Mouse (Mus musculus) liver, postnatal 0 days (tissue): ENCODE data around the gene Szrd1. TPM values are rescaled to one million over a fixed set of nuclear protein-coding genes. Genes with fewer than 3 reads are reported as not detected.

ENCODE experiments used
- ATAC-seq: fragments of 200-750 bp; cut with Nextera tagmentation; 2 replicates; pipeline ENCODE4 v1.8.0; 2017; ENCODE audit warnings: mild to moderate bottlenecking, moderate library complexity
- DNase-seq: peaks from one replicate; pipeline ENCODE4 v3.0.0-alpha.2; 2016
- H3K27ac ChIP-seq: fragments of 300-500 bp; sonication (generic); 2 replicates; pipeline ENCODE4 v1.5.1; 2014; ENCODE audit warnings: antibody characterized with exemption, moderate library complexity, mild to moderate bottlenecking, low read depth
- H3K27me3 ChIP-seq: fragments of 300-500 bp; sonication (generic); 2 replicates; pipeline ENCODE4 v1.6.1; 2014; ENCODE audit warnings: low read length, control low read depth, mixed read lengths; ENCODE audit not compliant: insufficient read depth
- H3K36me3 ChIP-seq: fragments of 300-500 bp; sonication (generic); replicated peaks from 2 replicates; pipeline ENCODE4 v1.6.1; 2014; ENCODE audit warnings: mild to moderate bottlenecking, control low read depth, low read length, moderate library complexity, mixed read lengths; ENCODE audit not compliant: insufficient read depth
- H3K4me1 ChIP-seq: fragments of 300-500 bp; sonication (generic); 2 replicates; pipeline ENCODE4 v1.6.1; 2014; ENCODE audit warnings: antibody characterized with exemption, mild to moderate bottlenecking, control low read depth; ENCODE audit not compliant: insufficient read depth
- H3K4me2 ChIP-seq: fragments of 300-500 bp; sonication (generic); 2 replicates; pipeline ENCODE4 v1.6.1; 2014; ENCODE audit warnings: low read depth, mild to moderate bottlenecking, low read length, moderate library complexity, mixed read lengths
- H3K4me3 ChIP-seq: fragments of 300-500 bp; sonication (generic); 2 replicates; pipeline ENCODE4 v1.5.1; 2014; ENCODE audit warnings: low read depth, low read length
- H3K9ac ChIP-seq: fragments of 300-500 bp; sonication (generic); replicated peaks from 2 replicates; pipeline ENCODE4 v1.6.1; 2014; ENCODE audit warnings: mild to moderate bottlenecking, moderate library complexity
- H3K9me3 ChIP-seq: fragments of 300-500 bp; sonication (generic); 2 replicates; pipeline ENCODE4 v1.6.1; 2016; ENCODE audit warnings: mild to moderate bottlenecking, control low read depth, low read length, mixed read lengths
- CTCF ChIP-seq: sonication (generic); IDR thresholded peaks from 2 replicates; pipeline ENCODE4 v1.5.1; 2016; ENCODE audit warnings: antibody characterized with exemption, low read depth
- EP300 ChIP-seq: IDR thresholded peaks from 2 replicates; pipeline ENCODE4 v1.6.1; 2016; ENCODE audit warnings: antibody characterized with exemption, low read depth, mild to moderate bottlenecking
- WGBS: fragments of 180-500 bp; shearing (Covaris S2); extraction: QIAGEN DNeasy Blood & Tissue Kit; methylation state at CpG from one replicate; pipeline ENCODE4 v1.1.7; 2014; ENCODE audit not compliant: insufficient replicate concordance; 5-methylcytosine and 5-hydroxymethylcytosine counted together
- polyA plus RNA-seq: library from polyadenylated mRNA; unstranded; fragments of >200 nt; fragmentation: Nextera tagmentation; extraction: Ambion mirVana; gene quantifications from 2 replicates; pipeline ENCODE4 v1.2.1, GENCODE M21; 2015

Gene Szrd1
- polyA plus RNA-seq: 16.8 and 17.7 TPM in 2 replicates

DNA sequence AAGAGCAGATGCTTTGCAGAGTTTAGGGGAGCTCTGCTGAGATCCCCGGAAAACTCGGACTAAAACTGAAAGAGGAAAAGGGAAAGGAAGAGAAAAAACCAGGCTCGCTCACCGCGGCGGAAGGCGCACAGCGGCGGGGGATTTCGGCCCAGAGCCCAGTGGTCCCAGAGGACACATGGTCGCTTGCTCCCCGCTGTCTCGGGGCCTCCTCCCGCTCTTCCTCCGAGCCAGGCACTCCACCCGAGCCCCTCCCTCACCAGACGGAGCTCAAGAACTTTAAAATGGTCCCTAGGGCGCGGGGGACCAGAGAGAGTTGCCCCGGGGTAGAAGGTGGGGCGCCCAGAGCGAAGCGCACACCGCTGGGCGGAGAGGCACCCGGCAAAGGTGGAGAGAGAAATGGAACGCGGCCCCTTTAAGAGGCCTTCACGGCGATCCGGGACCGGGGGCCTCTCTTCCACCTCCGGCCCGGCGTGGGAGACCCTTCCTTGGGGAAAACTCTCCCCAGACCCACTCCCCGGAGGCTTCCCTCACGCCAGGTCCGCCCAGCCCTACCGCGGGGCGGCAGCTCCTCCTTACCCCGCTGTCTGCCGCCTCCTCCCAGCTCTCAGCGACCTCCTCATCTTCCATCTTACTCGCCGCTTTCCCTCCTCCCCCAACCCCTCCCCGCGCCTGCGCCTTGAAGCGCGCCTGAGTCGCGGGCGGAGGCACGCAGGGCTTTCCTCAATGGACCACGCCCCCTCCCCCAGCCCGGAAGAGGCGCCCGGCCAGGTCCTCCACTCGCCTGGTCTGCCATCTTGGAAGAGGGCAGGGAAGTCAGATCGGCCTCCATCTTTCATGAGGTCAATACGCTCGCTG is at the start of gene Szrd1:
Szrd1 (minus strand) TSS at position 660 of the 855 bp plus-strand sequence.
- under 1% methylated on average over 61 of the region's 63 CpGs for WGBS
- DNase-seq (peak; percentile 99), ATAC-seq (peak; percentile 96)
- Histone ChIP-seq H3K27me3 (no peaks in the 10 kb centered on the region), H3K36me3 (peaks cover 6% of the 10 kb centered on the region; the same call in 1 of the 2 replicates), H3K9ac (peak within 1 kb of the TSS; percentile 92), H3K4me1 (peaks cover 34% of the 10 kb centered on the region), H3K27ac (peak within 1 kb of the TSS; percentile 95), H3K9me3 (no peaks in the 10 kb centered on the region), H3K4me3 (peak within 1 kb of the TSS; percentile 97), H3K4me2 (peak within 1 kb of the TSS; percentile 88)
- no peak for TF ChIP-seq CTCF
- peak; percentile 73; the same call in 1 of the 2 replicates for TF ChIP-seq EP300

DNA sequence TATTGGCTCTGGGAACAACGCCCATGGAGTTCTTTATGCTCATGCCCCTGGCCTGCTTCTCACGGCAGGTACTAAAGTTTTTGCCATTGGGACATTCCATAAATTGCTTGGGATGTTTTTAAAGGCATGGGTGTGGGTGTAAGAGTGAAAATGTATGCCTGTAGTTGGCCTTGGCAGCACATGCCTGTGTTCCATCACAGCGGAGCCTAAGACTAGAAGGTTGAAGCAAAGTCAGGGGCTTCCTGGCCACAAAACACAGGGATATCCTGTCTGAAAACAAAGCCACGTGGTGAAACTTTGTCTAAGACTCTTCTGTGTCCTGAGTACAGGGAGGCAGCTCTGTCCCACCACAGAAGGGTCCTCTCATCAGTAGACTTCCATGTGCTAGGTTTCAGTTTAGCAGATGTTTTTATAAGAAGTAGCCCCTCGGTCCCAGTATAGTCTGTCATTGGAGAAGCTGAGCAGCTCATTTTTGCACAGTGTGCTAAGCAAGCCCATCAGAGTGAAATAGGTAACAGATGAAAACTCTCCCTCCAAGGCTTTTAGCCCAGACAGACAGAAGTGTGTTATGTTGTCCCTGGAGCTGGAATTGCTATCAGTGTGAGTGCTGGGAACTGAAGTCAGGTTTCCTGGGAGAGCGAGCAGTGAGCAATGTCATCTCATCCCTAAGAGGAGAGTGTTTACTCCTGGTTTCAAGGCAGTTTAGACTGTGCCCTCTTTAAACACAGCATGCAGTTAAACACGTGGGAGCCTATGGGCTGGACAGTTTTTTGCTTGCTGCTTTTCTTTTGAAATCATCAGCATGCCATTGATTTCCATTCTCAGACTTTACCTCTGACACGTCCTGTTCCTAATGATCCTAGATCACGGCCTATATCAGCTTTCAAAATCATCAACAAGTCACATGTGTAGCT is 47.6 kb upstream of the Szrd1 start:
- H3K4me1 ChIP-seq: peaks cover 24% of the 10 kb centered on the region
- H3K36me3 ChIP-seq: peaks cover 19% of the 10 kb centered on the region
- H3K4me2 ChIP-seq: no peak overlapping the region
- no peak overlapping the region for H3K4me3 ChIP-seq
- WGBS: 62% methylated on average over 9 of the region's 9 CpGs
- no peak overlapping the region for H3K9ac ChIP-seq
- TF ChIP-seq CTCF (no peak), EP300 (no peak)
- peak overlapping the region; percentile 83 for H3K27ac ChIP-seq
- peak; percentile 87 for ATAC-seq
- no peak for DNase-seq
- no peaks in the 10 kb centered on the region for H3K9me3 ChIP-seq
- no peaks in the 10 kb centered on the region for H3K27me3 ChIP-seq

DNA sequence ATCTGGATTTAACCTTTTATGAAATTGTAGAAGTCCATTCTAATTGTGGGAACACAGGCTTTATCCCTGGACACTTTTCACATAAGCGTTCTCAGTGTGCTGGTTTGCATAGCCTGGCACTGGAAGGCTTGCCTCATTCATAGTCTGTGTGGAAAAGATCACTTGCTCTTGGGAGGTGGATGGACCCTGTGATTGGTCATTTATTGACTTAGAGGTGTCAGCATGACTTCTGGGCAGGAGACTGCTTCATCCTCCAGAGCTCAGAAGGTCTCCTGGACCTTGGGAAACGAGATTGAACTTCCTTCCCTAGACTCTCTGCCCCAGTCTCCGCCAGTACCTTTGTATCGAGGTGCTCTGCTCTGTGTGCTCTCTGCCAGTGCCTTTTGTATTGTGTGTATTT is 44.9 kb upstream of the Szrd1 start:
- no peak overlapping the region for H3K4me2 ChIP-seq
- H3K27ac ChIP-seq: no peak overlapping the region
- DNase-seq (no peak), ATAC-seq (no peak)
- peaks cover 32% of the 10 kb centered on the region for H3K36me3 ChIP-seq
- TF ChIP-seq EP300 (no peak), CTCF (no peak)
- H3K4me3 ChIP-seq: no peak overlapping the region
- 87% methylated on average over 4 of the region's 4 CpGs for WGBS
- peaks cover 24% of the 10 kb centered on the region for H3K4me1 ChIP-seq
- no peaks in the 10 kb centered on the region for H3K9me3 ChIP-seq
- H3K27me3 ChIP-seq: no peaks in the 10 kb centered on the region
- H3K9ac ChIP-seq: no peak overlapping the region

DNA sequence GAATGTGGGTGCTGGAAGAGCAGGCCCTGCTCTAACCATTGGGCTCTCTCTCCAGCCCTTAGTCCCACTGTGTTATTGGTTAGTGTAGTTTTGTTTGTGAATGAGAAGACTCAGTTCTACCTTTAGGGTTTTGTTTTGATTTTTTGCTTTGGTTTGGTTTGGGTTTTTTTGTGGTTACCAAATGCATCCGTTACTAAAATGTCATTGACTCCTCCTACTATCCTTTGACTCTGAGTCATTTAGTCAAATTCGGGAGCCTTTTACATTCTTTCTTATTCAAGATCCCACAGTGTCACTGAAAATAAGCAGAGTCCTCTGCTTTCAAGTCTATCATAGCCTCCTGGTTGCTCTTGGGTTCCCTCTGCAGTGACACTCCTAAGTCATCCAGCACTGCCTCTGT is 44.4 kb upstream of the Szrd1 start:
- peaks cover 23% of the 10 kb centered on the region for H3K4me1 ChIP-seq
- ATAC-seq (no peak), DNase-seq (no peak)
- no peak overlapping the region for H3K27ac ChIP-seq
- no peak overlapping the region for H3K4me3 ChIP-seq
- 89% methylated on average over 2 of the region's 2 CpGs for WGBS
- TF ChIP-seq EP300: no peak
- no peak for TF ChIP-seq CTCF
- no peak overlapping the region for H3K4me2 ChIP-seq
- H3K9ac ChIP-seq: no peak overlapping the region
- no peaks in the 10 kb centered on the region for H3K9me3 ChIP-seq
- peaks cover 32% of the 10 kb centered on the region for H3K36me3 ChIP-seq
- H3K27me3 ChIP-seq: no peaks in the 10 kb centered on the region

DNA sequence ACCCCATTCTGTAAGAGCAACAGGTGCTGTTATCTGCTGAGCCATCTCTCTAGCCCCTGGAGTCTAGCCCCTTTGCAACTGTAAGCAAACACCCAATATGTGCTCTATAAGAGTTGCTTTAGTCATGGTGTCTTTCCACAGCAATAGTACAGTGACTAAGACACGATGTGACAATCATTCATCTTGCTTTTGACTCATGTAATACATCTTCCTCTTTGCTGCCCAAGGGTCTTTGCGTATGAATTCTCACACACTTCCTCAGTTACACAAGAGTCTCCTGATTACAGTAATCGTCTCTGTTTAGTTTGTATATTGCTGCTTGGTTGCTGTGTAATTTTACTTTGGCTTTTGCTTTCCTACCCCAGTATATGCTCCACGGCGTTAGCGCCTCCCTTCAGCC is 42.4 kb upstream of the Szrd1 start:
- peaks cover 45% of the 10 kb centered on the region for H3K36me3 ChIP-seq
- no peak overlapping the region for H3K4me3 ChIP-seq
- H3K27me3 ChIP-seq: no peaks in the 10 kb centered on the region
- ATAC-seq (no peak), DNase-seq (no peak)
- no peak for TF ChIP-seq CTCF
- TF ChIP-seq EP300: no peak
- H3K9ac ChIP-seq: no peak overlapping the region
- WGBS: 76% methylated on average over 6 of the region's 6 CpGs
- H3K9me3 ChIP-seq: no peaks in the 10 kb centered on the region
- peaks cover 17% of the 10 kb centered on the region for H3K4me1 ChIP-seq
- no peak overlapping the region for H3K4me2 ChIP-seq
- H3K27ac ChIP-seq: no peak overlapping the region

DNA sequence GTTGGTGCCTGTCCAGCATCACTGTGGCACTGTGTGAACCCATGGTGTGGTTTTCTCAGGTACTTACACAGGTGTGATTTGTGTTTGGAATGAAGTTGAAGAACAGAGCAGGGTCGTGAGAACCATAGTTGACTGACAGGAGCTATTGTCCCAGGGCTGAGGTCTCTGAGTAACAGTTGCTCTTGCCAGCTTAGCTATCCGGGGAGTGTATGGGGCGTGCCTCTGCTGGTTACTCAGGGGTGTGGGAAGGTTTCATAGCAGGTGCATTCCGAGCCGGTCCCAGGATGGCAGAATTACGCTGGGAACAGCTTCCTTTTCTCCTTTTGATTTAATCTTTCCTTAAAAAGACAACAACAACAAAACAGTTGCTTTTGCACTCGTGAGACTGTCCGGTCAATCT is 41.3 kb upstream of the Szrd1 start:
- peaks cover 11% of the 10 kb centered on the region for H3K4me1 ChIP-seq
- H3K27ac ChIP-seq: no peak overlapping the region
- ATAC-seq (no peak), DNase-seq (no peak)
- WGBS: 90% methylated on average over 8 of the region's 8 CpGs
- H3K4me3 ChIP-seq: no peak overlapping the region
- H3K9me3 ChIP-seq: no peaks in the 10 kb centered on the region
- no peaks in the 10 kb centered on the region for H3K27me3 ChIP-seq
- peaks cover 52% of the 10 kb centered on the region for H3K36me3 ChIP-seq
- H3K4me2 ChIP-seq: no peak overlapping the region
- H3K9ac ChIP-seq: no peak overlapping the region
- TF ChIP-seq EP300 (no peak), CTCF (no peak)
